Mouse (Mus musculus) thymus, adult 2 months (tissue): Measurements from ENCODE around the gene Slc4a2.

ENCODE experiments used
- CTCF ChIP-seq: fragments of 200-500 bp; IDR thresholded peaks from 2 replicates; pipeline ENCODE4 v1.5.1; 2012; ENCODE audit warnings: mild to moderate bottlenecking, control low read depth, low read length, moderate library complexity, borderline replicate concordance; ENCODE audit not compliant: control insufficient read depth, poor library complexity, insufficient read depth; ENCODE audit errors: extremely low read depth
- POLR2A ChIP-seq: fragments of 200-500 bp; IDR thresholded peaks from 2 replicates; pipeline ENCODE4 v1.6.1; 2012; ENCODE audit warnings: mild to moderate bottlenecking, low read length, control low read depth, moderate library complexity; ENCODE audit not compliant: control insufficient read depth, poor library complexity, insufficient read depth; ENCODE audit errors: extremely low read depth

DNA sequence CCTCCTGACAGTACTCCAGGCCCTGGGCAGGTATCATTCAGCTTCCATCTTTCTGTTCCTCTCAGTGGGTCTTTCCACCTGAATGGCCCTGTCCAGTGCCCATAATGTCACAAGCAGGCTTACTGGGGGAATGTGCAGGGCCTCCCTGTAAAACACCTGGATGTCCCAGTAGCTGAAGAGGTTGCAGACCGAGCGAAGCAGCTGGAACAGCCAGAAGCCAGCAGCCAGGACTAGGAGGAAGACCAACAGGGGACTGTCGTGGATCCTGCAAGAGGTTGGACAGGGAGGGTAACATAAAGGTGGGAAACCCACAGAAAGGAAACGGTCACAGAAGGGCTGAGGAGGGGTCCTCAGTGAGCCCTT is 34.0 kb upstream of the Slc4a2 start:
- TF ChIP-seq CTCF (no peak), POLR2A (no peak)
